Mouse (Mus musculus) kidney, adult 2 months (tissue): ENCODE results near the gene Gas2l2. TPM values are rescaled to one million over a fixed set of nuclear protein-coding genes. Genes with fewer than 3 reads are reported as not detected.

ENCODE experiments used
- DNase-seq: peaks from one replicate; pipeline ENCODE4 v3.0.0; 2021
- H3K27ac ChIP-seq: fragments of 200-500 bp; 2 replicates; pipeline ENCODE4 v1.5.1; 2012; ENCODE audit warnings: low read depth, low read length, control low read depth, inconsistent platforms; ENCODE audit not compliant: insufficient read depth
- H3K27me3 ChIP-seq: fragments of 200-500 bp; replicated peaks from 2 replicates; pipeline ENCODE4 v1.6.1; 2012; ENCODE audit warnings: mild to moderate bottlenecking, moderate library complexity, low read length, inconsistent platforms; ENCODE audit not compliant: control insufficient read depth, insufficient read depth
- H3K36me3 ChIP-seq: fragments of 200-500 bp; 2 replicates; pipeline ENCODE4 v1.6.1; 2012; ENCODE audit warnings: mild to moderate bottlenecking, moderate library complexity, low read length, inconsistent platforms; ENCODE audit not compliant: control insufficient read depth, insufficient read depth
- H3K4me1 ChIP-seq: fragments of 200-500 bp; 2 replicates; pipeline ENCODE4 v1.6.1; 2011; ENCODE audit warnings: low read length; ENCODE audit not compliant: control insufficient read depth, insufficient read depth
- H3K4me3 ChIP-seq: fragments of 200-500 bp; 2 replicates; pipeline ENCODE4 v1.5.1; 2011; ENCODE audit warnings: mild to moderate bottlenecking, low read depth, low read length, control low read depth; ENCODE audit not compliant: insufficient read depth
- CTCF ChIP-seq: fragments of 200-500 bp; conservative IDR thresholded peaks from 2 replicates; pipeline ENCODE4 v1.5.1; 2011; ENCODE audit warnings: low read depth, mild to moderate bottlenecking, control low read depth, low read length, moderate library complexity, mixed read lengths; ENCODE audit not compliant: insufficient read depth, insufficient read length
- POLR2A ChIP-seq: fragments of 200-500 bp; IDR thresholded peaks from one replicate; pipeline ENCODE4 v1.6.1; 2011; ENCODE audit warnings: low read depth, low read length, control low read depth
- WGBS: fragments of 180-500 bp; shearing (Covaris S2); methylation state at CpG from one replicate; pipeline ENCODE4 v1.1.7; 2018; 5-methylcytosine and 5-hydroxymethylcytosine counted together
- polyA plus RNA-seq: library from polyadenylated mRNA; depleted of rRNA; stranded (reverse); fragments of >200 nt; gene quantifications from 2 replicates; pipeline ENCODE4 v1.2.3, GENCODE M21; 2012

Gene Gas2l2
- polyA plus RNA-seq, 1 experiment = not detected

DNA sequence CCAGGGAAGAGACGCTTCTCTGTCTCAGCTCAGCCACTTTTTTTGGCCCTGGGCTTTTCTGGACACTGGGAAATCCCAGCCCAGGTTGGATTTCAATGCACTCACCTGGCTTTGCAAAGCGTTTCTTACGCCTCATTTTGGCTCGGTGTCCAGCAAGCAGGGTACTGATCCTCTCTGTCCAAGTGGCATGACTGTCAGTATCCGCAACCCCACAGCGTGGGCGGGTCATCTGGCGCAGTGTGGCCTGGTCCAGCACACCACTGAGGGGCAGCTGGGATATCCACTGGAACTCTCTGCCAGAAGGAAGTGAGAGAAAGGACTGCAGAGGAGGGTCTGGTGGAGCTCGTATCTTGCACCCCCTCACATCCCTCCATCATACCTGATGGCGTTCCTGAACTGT is 22.0 kb upstream of the Gas2l2 start:
- H3K4me1 ChIP-seq = peaks cover 9% of the 10 kb centered on the region; the same call in 1 of the 2 replicates
- H3K36me3 ChIP-seq = no peaks in the 10 kb centered on the region
- 92% methylated on average over 10 of the region's 10 CpGs for WGBS
- DNase-seq = no peak
- H3K27ac ChIP-seq = no peak overlapping the region
- no peak overlapping the region for H3K4me3 ChIP-seq
- H3K27me3 ChIP-seq = no peaks in the 10 kb centered on the region
- no peak for TF ChIP-seq POLR2A
- TF ChIP-seq CTCF = no peak

GRCm38 (mm10) chr11:83450550-83450949 is 21.3 kb upstream of the Gas2l2 start:
- no peak overlapping the region for H3K27ac ChIP-seq
- TF ChIP-seq POLR2A (no peak), CTCF (no peak)
- H3K4me1 ChIP-seq = peaks cover 9% of the 10 kb centered on the region; the same call in 1 of the 2 replicates
- 43% methylated on average over 1 of the region's 1 CpGs for WGBS
- DNase-seq = no peak
- H3K4me3 ChIP-seq = no peak overlapping the region
- no peaks in the 10 kb centered on the region for H3K36me3 ChIP-seq
- H3K27me3 ChIP-seq = no peaks in the 10 kb centered on the region

DNA sequence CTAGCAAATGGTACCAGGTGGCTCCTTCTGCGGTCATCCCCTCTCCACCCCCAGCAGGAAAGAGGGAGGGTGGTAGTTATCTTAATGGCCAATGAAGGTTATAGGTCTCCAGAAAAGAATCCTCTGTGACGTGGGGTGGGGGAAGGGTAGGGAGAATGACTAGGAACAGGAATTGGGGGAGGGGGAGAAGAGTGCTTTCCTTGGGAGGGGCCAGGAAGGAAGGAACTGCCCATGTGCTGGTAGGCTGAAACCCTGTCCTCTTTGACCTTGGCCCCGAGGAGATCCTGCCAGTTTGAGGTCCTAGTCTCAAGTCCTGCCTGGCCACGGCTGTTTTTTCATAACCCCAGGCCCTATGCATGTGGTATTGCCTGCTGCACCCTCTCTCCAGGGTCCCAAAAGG is 20.0 kb upstream of the Gas2l2 start:
- no peaks in the 10 kb centered on the region for H3K27me3 ChIP-seq
- no peak overlapping the region for H3K27ac ChIP-seq
- TF ChIP-seq CTCF = no peak
- TF ChIP-seq POLR2A = no peak
- H3K36me3 ChIP-seq = no peaks in the 10 kb centered on the region
- no peak overlapping the region for H3K4me3 ChIP-seq
- peaks cover 9% of the 10 kb centered on the region; the same call in 1 of the 2 replicates for H3K4me1 ChIP-seq
- DNase-seq = no peak
- WGBS = 28% methylated on average over 4 of the region's 4 CpGs

GRCm38 (mm10) chr11:83448927-83449236 is 19.6 kb upstream of the Gas2l2 start:
- no peaks in the 10 kb centered on the region for H3K27me3 ChIP-seq
- peaks cover 9% of the 10 kb centered on the region; the same call in 1 of the 2 replicates for H3K4me1 ChIP-seq
- peak; percentile 53 for DNase-seq
- TF ChIP-seq CTCF (no peak), POLR2A (no peak)
- no peak overlapping the region for H3K27ac ChIP-seq
- no peaks in the 10 kb centered on the region for H3K36me3 ChIP-seq
- H3K4me3 ChIP-seq = no peak overlapping the region

DNA sequence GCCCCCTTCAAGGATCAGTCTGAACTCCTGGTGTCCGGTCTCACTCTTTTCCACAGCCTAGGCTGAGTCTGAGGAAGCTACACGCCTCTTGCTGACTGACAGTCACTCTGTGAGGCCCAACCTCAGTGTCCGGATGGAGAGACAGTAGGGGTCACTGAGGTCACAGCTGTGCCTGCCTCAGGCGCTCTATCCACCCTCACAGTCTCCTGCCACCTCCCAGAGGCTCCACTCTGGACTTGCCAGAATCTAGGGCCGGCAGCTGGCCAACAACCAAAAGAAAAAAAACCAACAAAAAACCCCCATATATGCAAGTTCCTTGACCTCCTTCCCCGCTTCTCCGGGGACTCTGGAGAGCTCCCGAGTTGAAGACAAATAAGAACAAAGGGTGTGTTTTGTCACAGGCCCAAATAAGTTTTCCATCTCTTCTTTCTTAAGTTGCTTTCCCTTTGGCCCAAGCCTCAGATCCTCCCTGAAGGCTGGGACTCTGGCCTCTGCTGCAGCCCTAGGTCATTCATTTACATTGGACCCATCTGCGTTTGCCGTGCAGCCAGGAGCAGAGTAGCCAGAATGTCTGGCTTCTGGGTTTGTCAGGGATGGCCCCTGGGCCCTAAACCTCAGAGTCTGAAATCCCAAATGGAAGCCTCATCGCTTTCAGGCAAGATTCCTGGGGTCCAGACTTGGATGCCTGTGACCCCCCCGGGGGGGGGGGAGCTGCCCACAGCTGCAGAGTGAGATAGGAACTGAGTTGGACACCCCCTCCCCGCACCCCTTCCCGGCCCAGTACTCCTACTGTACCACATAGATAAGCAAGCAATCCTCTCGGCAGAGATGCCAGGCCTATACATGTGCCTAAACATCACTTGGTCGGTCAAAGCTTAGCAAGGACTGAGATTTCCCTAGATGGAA is 19.0 kb upstream of the Gas2l2 start:
- Histone ChIP-seq H3K4me1 (peaks cover 9% of the 10 kb centered on the region; the same call in 1 of the 2 replicates), H3K4me3 (no peak overlapping the region), H3K27ac (peak overlapping the region; percentile 10; the same call in 1 of the 2 replicates), H3K27me3 (no peaks in the 10 kb centered on the region), H3K36me3 (no peaks in the 10 kb centered on the region)
- TF ChIP-seq POLR2A (no peak), CTCF (no peak)
- WGBS = 48% methylated on average over 16 of the region's 16 CpGs
- DNase-seq = peak; percentile 63

- Histone ChIP-seq H3K4me3 (no peak overlapping the region), H3K36me3 (no peaks in the 10 kb centered on the region), H3K4me1 (peaks cover 9% of the 10 kb centered on the region; the same call in 1 of the 2 replicates), H3K27me3 (no peaks in the 10 kb centered on the region), H3K27ac (0 out of 2 replicates have a peak overlapping the region, but pooled peaks have one; percentile 10)
- TF ChIP-seq POLR2A (no peak), CTCF (no peak)
- WGBS = 80% methylated on average over 10 of the region's 10 CpGs
- DNase-seq = no peak
Measured at GRCm38 (mm10) chr11:83447612-83448011, 18.4 kb upstream of the Gas2l2 start.

- H3K36me3 ChIP-seq = no peaks in the 10 kb centered on the region
- TF ChIP-seq POLR2A = no peak
- TF ChIP-seq CTCF = no peak
- H3K27me3 ChIP-seq = no peaks in the 10 kb centered on the region
- DNase-seq = no peak
- peaks cover 9% of the 10 kb centered on the region; the same call in 1 of the 2 replicates for H3K4me1 ChIP-seq
- H3K4me3 ChIP-seq = no peak overlapping the region
- WGBS = 39% methylated on average over 19 of the region's 19 CpGs
- H3K27ac ChIP-seq = no peak overlapping the region
Measured at GRCm38 (mm10) chr11:83445001-83445400, 15.7 kb upstream of the Gas2l2 start.
